Mouse (Mus musculus): Measurements from ENCODE around the gene Tmem184b.
A peak's percentile ranks its signal among the peaks of the same experiment; 100 is the strongest.

The Tmem184b gene

DNA sequence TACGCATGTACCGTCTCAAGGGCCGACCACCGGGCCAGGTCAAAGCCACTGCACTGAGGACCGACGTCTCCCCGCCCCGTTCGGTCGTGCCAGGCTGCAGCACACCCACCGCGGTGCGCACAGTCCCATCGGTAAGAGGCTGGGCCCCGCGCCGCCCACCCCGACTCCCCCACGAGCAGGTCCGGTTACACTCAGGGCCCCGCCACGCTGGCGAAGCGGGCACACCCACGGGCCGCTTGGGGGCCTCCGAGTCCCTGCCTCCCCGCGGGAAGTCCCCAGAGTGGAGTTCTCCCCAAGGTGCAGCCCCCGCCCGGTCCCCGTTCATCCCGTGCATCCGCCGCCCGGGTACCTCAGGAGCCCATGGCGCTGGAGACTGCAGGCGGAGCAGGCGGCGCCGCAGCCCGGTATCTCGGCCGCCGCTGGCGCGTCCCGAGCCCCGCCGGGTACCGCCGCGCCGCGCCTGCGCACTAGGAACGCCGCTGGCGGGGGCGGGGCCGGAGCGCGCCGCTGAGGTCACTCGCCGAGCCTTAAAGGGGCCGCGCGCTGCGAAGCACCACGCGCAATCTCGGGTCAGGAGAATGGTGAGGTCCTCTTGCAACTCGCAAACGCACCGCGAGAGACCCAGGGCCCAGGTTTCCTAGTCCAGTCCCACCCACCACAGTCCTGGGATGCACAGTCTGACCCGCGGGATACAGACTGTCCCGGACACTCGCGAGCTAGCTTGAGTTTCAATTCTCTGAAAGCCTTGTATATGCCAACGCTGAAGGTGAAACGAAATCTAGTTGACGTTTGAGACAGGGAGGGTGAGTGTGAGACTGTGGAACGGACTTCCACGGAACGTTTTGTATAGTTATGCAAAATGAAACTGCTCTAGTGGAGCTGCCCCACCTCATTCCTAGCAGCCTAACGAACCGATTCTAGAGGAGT, at the start of gene Tmem184b:
Tmem184b (minus strand) TSS at position 734 of the 927 bp plus-strand sequence.
- DNase-seq (ENCODE audit: low read depth) = peak; percentile 63

DNA sequence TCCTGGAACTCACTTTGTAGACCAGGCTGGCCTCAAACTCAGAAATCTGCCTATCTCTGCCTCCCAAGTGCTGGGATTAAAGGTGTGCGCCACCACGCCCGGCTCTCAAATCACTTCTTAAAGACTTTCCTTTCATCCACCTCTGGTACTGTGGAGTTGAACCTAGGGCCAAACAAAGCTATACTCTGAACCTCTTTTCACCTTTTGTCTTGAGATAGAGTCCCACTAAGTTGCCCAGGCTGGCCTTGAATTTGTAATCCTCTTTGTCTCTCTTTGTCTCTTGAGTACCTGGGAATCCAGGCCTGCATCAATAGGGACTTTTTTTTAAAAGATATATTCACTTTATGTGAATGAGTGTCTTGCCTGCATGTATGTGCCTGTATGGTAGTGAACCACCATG, 44.7 kb upstream of the Tmem184b start:
- DNase-seq (ENCODE audit: low read depth) = no peak

DNA sequence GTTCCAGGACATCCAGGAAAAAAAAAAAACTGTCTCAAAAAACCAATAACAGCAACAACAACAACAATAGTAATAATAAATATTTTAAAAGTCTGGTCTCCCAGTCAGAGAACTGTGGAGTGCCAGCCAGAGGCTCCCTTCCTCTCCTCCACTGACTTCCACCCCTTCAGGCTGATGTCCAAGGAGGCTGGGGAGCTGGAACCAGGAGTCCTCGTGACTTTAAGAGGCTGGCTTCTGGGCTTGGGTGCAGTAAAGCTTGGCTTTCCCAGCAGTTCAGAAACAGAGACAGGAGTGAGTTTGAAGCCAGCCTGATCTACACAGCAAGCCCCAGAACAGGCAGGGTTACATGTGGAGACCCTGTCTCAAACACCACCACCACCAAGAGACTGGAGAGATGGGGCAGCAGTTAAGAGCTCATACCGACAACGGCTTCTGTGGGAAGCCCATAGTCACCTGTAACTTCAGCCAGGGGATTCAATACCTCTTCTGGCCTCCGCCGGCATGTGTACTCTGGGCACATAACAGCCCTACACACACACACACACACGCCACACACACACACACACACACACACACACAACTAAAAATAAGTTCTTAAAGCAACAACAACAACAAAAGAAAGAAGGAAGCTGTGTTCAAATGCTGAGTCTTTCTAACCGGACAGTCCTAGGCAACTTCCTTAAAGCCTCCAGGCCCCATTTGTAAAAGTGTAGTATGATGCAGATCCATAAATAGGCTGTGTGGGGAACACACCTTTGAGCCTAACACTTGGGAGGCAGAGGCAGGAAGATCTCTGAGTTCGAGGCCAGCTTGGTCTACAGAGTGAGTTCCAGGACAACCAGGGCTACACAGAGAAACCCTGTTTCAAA, 42.7 kb upstream of the Tmem184b start:
- no peak for DNase-seq (ENCODE audit: low read depth)

DNA sequence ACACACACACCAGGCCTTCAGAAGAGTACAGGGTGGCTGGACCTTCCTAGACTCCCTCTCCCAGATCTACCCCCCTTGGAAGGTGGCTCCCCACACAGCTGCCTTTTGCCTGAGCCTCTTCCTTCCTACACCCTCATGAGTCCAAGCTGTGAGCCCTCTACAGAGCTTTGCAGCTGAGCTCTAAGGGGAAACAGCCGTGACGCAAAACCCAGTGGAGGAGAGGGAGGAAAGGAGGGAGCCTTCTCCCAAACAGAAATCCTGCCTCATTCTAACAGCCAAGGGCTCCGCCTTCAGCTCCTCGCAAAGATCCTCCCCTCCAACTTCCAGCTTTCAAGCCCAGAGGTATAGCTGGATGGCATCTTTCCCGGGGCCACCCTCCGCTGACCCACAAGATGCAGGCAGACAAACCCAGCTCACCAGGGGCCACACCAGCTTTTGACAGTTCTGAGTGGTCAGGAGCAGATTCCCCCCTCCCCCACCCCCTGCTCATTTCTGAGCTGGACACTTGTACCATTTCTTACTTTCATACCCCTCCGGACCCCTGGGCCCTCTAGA, 40.6 kb upstream of the Tmem184b start:
- no peak for DNase-seq (ENCODE audit: low read depth)

DNA sequence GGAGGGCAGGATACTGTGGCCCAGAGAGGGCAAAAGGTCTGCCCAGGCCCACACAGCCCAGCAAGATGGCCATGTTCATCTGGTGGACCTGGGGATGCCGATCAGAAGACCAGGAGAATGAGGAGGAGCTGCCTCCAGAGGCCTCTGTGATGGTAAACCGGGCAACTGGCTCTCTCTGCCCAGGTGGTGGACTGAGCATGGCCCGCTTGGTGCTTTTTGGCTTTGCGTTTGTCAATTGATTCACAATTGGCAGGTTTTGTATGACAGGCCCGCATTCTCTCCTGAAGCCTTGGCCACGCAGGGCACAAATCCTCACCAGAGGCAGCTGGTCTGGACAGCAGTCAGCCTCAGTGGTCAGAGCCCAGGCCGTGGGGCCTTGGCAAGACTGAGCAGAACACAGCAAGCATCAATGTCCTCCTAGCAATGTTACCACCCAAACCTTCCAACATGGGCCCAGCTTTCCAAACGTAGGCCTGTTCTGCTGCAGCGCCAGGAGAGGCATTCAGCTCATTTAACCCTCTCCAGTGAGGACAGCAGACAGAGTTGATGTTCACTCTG, 39.7 kb upstream of the Tmem184b start:
- DNase-seq (ENCODE audit: low read depth) = no peak

DNA sequence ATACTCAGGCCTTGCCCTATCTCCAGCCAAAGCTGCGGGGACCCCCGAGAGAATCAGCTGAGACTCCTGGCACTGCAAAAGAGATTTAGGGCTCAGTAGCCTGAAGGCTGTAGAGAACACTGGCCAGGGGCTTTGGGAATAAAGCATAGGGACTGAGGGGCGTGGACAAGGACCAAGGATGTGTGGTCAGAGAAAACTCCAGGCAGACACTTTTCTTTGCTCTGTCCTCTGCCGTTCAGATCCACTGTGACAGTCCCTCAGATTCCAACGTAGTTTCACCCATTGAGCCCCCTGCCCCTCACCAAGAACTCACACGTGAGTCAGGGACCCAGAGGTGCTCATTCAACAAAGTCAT, 38.9 kb upstream of the Tmem184b start:
- no peak for DNase-seq (ENCODE audit: low read depth)

DNA sequence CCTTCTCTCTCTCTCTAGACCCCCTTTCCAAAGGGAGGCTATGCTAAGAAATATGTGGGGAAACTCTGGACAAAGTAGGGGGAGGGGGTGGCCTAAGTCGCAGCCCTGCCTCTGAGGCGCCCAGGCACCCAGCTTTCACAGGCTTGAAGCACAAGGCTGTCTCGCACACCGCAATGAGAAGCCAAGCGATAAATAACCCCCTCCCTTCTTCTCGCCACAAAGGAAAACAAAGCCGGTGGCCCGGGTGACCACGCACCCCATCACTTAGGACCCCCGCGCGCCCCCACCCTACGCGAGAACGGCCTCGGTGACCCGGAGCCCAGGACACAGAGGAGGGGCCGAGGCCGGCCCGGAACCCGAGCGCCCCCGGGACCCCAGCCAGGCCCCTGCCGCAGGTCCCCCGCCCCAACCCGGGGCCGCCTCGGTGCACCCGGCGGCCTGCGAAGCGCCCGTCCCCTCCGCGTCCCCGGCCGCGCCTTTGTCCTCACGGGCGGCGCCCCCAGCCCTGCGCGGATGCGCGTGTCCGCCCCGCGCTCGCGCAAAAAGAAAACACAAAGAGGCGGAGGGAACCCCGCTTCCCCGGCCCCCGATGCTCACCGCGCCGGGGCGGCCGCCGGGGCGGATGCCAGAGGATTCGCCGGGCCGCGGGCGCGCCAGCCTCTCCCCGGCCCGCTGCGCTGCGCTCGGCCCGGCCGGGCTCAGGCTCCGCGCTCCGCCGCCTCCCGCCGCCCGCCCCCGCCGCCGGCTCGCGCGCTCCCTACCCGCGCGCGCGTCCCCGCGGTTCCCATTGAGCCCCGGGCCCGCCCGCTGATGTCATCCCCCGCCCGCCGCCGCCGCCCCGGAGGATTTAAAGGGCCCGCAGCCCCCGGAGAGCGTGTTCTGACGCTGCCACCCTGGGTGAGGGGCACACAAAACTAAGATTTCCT, 38.2 kb upstream of the Tmem184b start:
- DNase-seq (ENCODE audit: low read depth) = peak; percentile 30

DNA sequence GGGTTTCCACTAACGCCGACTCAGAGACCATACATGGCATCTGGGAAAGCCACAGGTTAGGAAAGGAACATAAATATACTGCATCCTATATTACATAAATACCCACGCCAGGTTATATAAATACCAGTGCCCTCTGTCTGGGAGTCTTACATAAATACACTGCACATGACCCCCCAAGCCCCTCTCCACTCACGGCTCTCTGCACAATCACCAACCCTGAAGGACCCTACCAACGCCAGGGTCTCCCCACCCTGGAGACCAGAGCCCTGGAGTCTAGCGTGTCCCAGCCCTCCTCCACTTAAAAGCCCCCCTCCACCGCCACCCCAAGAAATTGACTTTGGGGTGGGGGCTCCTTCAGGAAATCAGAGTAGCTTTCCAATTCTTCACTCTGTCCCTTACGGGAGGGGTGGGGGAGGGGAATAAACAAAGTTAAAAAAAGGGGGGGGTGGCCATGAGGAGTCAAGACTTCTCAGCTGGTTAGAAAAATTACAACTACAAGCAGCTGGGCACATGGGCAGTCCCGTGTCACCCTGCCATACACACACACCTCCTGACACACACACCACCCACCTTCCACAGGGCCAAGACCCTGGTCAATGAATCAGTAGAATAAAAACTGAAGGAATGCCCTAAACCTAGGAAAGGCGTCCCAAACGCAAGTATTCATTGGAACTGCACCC, 37.4 kb upstream of the Tmem184b start:
- DNase-seq (ENCODE audit: low read depth) = no peak

- no peak for DNase-seq (ENCODE audit: low read depth)
Measured at GRCm38 (mm10) chr15:79440223-79440622, 36.9 kb upstream of the Tmem184b start.

GRCm38 (mm10) chr15:79439386-79439785, 36.0 kb upstream of the Tmem184b start:
- DNase-seq (ENCODE audit: low read depth) = no peak

DNA sequence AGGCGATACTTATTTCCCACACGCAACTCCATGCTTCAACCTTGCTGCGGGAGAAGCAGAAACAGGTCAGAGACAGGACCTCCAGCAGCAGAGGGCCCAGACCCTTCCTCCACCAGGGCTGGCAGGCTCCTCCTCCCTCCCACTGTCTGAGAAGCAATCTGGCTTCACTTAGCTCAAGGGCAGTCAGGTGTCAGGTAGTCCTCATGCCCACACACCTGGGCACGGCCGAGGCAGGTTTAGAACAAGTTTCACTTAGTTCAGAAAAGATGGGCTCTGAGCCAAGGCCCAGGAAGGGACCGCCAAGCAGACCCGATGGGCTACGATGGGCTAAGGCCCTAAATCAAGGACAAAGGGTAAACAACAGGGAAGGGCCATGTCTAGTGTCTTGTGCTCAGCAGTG, 35.4 kb upstream of the Tmem184b start:
- no peak for DNase-seq (ENCODE audit: low read depth)

DNA sequence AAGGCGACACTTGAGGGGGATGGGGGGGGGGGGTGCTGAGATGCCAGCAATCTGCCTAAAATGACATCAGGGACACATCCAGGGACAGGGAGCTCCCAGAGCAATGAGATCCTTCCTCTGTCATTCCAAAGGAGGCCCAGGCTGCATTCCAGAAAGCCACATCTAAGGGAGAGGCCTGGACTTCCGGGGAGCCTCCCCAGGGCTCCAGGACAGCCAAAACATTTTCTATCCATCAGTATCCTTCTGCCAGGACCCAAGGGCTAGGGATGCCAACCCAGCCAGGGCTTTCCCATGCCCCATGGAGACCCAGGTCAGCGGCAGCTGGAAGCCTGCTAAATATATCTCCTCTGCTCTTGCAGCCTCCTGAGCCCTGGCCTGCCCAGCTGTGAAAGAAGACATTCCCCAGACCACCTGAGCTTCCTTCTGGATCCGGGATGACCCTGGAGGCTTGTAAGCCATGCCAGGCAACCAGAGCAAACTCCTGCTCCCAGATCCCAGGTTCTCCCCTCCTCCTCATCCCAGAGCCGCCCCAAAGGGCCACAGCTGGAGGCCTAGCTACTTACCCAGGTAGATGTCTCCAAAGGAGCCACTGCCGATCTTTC, 34.9 kb upstream of the Tmem184b start:
- no peak for DNase-seq (ENCODE audit: low read depth)

DNA sequence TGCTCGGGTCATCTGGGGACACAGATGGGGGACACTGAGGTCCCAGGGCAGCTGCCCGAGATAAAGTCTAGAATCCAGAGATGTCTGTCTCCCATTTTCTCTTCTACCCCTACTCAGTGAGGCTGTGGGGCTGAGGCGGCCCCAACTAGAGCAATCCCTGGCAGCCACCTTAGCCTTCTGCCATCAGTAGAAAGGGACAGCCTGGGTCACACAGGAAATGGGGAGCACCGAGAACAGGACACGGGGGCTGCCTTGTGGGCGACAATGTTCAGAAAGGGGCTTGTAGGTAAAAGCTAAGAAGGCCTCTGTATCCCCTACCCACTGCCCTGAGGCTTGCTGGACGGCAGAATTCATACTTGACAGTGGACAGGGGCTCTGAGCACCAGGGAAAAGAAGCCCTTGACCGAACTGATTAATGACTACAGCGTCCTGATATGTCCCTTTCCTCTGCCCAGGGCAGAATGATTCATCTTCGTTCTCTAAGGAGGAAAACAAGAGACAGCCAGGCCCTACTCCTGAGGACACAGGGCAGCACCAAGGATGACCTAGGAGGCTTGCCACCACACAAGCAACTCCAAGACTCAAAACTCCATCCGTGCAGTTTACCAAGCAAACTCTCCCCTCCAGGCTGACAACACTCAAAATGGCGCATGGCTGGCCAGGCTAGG, 34.3 kb upstream of the Tmem184b start:
- DNase-seq (ENCODE audit: low read depth) = no peak

GRCm38 (mm10) chr15:79436481-79436921, 33.1 kb upstream of the Tmem184b start:
- no peak for DNase-seq (ENCODE audit: low read depth)

GRCm38 (mm10) chr15:79435191-79435671, 31.9 kb upstream of the Tmem184b start:
- no peak for DNase-seq (ENCODE audit: low read depth)

DNA sequence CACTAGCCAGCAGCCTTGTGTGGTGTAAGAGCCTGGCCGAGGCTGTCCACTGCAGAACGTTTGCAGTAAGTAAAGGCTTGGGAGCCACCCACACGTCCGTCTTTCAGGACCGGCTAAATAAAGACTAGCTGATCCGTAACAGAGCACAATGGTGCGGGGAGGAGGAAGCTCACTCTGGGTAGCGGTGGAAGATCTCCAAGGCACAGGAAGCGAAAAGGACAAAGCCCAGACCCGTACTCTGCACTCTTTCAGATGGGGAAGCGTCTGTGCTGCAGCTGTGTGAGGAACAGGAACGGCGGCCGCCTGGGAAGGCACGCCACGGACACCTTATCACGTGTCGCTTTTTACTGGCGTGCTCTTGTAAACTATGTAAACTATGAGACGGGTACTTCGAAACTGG, 29.5 kb upstream of the Tmem184b start:
- no peak for DNase-seq (ENCODE audit: low read depth)

- DNase-seq (ENCODE audit: low read depth) = no peak
Measured at GRCm38 (mm10) chr15:79432328-79432727, 29.0 kb upstream of the Tmem184b start.

DNA sequence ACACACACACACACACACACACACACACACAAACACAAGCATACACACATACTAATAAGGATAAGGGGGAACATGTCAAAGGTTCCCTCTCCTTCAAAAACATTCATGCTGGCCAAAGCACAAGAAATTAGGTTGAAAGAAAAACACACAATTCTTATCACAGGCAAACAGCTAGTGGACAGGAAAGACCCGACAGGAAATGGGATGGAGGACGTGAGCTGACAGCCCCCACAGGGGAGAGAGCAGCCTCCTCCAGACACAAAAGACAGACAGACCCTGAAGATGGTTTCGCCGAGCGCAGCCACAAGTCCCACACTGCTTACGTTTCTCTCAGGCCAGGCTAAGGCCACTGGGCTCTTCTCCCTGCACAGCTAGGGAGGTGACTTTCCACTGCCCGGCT, 28.6 kb upstream of the Tmem184b start:
- no peak for DNase-seq (ENCODE audit: low read depth)

DNA sequence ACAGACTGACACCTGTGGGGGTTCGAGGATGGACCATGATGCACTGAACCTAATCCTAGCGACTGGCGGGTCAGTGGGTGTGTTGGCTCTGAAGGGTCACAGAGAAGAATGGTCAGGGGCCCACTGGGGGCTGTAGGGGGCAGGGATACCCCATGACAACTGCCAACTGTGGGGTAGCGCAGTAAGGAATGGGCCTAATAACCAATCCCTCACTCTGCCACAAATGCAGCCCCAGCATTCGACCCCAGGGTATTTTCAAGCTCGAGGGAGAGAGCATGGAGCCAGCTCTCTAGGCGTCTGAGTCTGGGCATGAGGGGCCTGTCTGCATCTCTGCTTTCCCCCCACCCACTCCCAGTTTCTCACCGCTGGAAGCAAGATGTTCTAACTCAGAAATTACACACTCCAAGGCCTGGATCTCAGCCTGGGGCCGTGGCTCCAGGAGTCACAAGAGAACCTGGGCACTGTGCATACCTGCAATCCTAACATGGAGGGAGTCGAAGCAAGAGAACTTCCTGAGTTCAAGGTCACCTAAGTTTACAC, 27.2 kb upstream of the Tmem184b start:
- DNase-seq (ENCODE audit: low read depth) = no peak

All from c-Kit-positive CD71-positive TER-119-negative erythroid progenitor cells, embryonic 14.5 days (primary cell).